Mouse (Mus musculus) olfactory bulb, adult 2 months (tissue): ENCODE data around the gene Mab21l3.

Experiments
- CTCF ChIP-seq: fragments of 200-500 bp; IDR thresholded peaks from 2 replicates; pipeline ENCODE4 v1.5.1; 2012; ENCODE audit warnings: low read depth, mild to moderate bottlenecking, low read length, moderate library complexity; ENCODE audit not compliant: insufficient read depth
- POLR2A ChIP-seq: fragments of 200-500 bp; IDR thresholded peaks from 2 replicates; pipeline ENCODE4 v1.6.1; 2012; ENCODE audit warnings: mild to moderate bottlenecking, low read depth, low read length, moderate library complexity; ENCODE audit not compliant: insufficient read depth

DNA sequence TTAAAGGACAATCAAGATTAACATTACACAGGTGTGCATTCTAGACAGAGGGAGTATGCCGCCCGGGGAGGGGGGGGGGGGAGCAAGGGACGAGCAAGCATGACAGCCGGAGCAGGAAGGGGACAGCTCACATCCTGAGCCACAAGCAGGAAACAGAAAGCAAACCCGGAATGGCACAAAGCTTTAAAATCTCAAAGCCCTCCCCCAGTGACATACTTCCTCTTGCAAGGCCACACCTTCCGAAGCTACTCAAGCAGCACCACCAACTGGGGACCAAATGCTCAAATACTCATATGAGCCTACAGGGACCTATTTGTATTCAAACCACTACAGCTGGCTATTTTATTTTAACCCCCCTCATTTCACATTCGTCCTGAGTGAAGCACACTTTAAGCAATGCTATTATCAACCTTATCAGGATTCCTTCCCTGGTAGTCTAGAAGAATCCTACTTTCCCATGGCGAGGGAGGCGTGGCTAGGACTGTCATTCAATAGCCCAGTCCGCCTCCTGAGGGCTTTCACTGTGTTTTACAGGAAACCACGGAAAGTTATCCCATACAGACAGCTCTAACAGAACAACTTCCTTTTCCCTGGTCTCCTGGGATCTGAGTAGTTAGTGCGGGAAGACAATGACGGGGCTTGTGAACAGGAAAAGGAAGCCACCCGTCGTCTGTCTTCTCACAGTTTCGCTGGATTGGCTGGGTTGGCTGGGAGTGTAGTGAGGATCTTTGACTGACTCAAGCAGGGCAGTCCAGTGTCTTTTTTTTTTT lies 69.7 kb downstream of the Mab21l3 start:
- no peak for TF ChIP-seq POLR2A
- TF ChIP-seq CTCF = no peak
